Mouse (Mus musculus): ENCODE data around the gene Gramd1a. TPM values are rescaled to one million over a fixed set of nuclear protein-coding genes. Genes with fewer than 3 reads are reported as not detected.

Gramd1a gene
- polyA plus RNA-seq, 1 experiment = 64.9 TPM

DNA sequence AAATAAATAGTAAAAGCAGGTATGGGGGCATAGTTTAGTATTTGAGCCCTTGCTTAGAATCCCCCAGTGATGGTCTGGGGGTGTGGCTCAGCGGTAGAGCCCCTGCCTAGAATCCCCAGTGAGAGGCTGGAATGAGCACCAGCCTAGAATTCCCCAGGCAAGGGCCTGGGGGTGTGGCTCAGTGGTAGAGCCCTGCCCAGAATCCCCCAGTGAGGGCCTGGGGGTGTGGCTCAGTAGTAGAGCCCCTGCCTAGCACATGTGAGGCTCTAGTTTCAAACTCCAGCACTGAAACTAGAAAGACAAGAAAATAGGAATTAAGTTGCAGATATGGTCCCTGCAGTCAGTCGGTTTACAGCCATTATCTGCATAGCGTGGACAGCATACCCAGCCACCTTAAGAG is 6.1 kb upstream of the Gramd1a start:
- no peak overlapping the region for H3K4me3 ChIP-seq (ENCODE audit: low read depth, low read length)
- peaks cover 5% of the 10 kb centered on the region; the same call in 1 of the 2 replicates for H3K4me1 ChIP-seq (ENCODE audit: control insufficient read depth, insufficient read depth, insufficient read length, low read length)
- no peak for TF ChIP-seq POLR2A (IDR thresholded peaks at IDR 0.05; ENCODE audit: low read depth, low read length)
- no peak for TF ChIP-seq CTCF (IDR thresholded peaks at IDR 0.05; ENCODE audit: extremely low read depth, insufficient read length, insufficient replicate concordance, low read depth, low read length)
- peak overlapping the region; percentile 43; the same call in 1 of the 2 replicates for H3K27ac ChIP-seq (ENCODE audit: insufficient read depth, low read depth, low read length)
- H3K36me3 ChIP-seq (ENCODE audit: control insufficient read depth, insufficient read depth, low read length) = no peaks in the 10 kb centered on the region
- no peaks in the 10 kb centered on the region for H3K27me3 ChIP-seq (ENCODE audit: control insufficient read depth, insufficient read depth, low read length)
- WGBS = 60% methylated on average over 3 of the region's 3 CpGs

DNA sequence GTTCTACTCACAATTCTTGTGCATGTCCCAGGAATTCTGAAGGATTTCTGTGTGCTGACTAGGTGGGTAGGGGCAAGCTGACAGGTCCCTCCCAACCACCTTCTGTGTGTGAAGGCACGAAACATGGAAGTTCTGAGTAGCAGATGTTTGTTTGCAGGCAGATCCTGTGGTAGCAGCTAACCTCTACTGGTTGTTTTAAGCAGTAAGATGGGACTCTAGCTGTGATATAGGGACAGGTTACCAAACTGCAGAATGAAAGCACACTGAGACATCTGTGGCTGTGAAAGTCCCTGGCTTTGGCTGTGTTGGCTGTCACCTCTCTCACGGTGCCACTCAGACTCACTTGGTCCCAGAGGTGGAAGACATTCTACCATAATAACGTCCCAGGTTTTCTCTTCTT is 5.5 kb upstream of the Gramd1a start:
- Histone ChIP-seq H3K27me3 (ENCODE audit: control insufficient read depth, insufficient read depth, low read length) (no peaks in the 10 kb centered on the region), H3K27ac (ENCODE audit: insufficient read depth, low read depth, low read length) (peak overlapping the region; percentile 61), H3K36me3 (ENCODE audit: control insufficient read depth, insufficient read depth, low read length) (no peaks in the 10 kb centered on the region), H3K4me1 (ENCODE audit: control insufficient read depth, insufficient read depth, insufficient read length, low read length) (peaks cover 5% of the 10 kb centered on the region; the same call in 1 of the 2 replicates), H3K4me3 (ENCODE audit: low read depth, low read length) (no peak overlapping the region)
- TF ChIP-seq POLR2A (IDR thresholded peaks at IDR 0.05; ENCODE audit: low read depth, low read length) (no peak), CTCF (IDR thresholded peaks at IDR 0.05; ENCODE audit: extremely low read depth, insufficient read length, insufficient replicate concordance, low read depth, low read length) (no peak)
- 78% methylated on average over 3 of the region's 3 CpGs for WGBS

DNA sequence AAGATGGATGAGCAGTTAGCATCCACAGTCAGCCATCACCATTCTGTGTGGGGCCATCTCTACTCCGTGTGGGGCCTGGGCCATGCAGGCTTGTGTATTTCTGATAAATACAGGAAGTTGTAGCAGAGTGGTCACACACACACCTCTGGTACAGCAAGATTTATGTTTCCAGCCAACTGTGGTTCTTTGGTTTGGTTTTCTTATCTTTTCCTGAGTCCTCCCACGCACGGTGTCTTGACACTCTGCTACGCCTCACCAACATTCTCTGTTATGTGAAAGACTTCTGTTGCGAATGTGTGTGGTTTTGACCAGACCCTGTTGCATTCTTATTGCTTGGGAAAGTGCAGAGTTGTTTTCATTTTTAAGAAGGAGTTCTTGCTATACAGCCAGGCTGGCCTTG is 5.1 kb upstream of the Gramd1a start:
- Histone ChIP-seq H3K4me3 (ENCODE audit: low read depth, low read length) (no peak overlapping the region), H3K4me1 (ENCODE audit: control insufficient read depth, insufficient read depth, insufficient read length, low read length) (peaks cover 8% of the 10 kb centered on the region; the same call in 1 of the 2 replicates), H3K36me3 (ENCODE audit: control insufficient read depth, insufficient read depth, low read length) (no peaks in the 10 kb centered on the region), H3K27me3 (ENCODE audit: control insufficient read depth, insufficient read depth, low read length) (no peaks in the 10 kb centered on the region), H3K27ac (ENCODE audit: insufficient read depth, low read depth, low read length) (peak overlapping the region; percentile 61)
- TF ChIP-seq CTCF (IDR thresholded peaks at IDR 0.05; ENCODE audit: extremely low read depth, insufficient read length, insufficient replicate concordance, low read depth, low read length) (no peak), POLR2A (IDR thresholded peaks at IDR 0.05; ENCODE audit: low read depth, low read length) (no peak)
- 60% methylated on average over 5 of the region's 5 CpGs for WGBS

DNA sequence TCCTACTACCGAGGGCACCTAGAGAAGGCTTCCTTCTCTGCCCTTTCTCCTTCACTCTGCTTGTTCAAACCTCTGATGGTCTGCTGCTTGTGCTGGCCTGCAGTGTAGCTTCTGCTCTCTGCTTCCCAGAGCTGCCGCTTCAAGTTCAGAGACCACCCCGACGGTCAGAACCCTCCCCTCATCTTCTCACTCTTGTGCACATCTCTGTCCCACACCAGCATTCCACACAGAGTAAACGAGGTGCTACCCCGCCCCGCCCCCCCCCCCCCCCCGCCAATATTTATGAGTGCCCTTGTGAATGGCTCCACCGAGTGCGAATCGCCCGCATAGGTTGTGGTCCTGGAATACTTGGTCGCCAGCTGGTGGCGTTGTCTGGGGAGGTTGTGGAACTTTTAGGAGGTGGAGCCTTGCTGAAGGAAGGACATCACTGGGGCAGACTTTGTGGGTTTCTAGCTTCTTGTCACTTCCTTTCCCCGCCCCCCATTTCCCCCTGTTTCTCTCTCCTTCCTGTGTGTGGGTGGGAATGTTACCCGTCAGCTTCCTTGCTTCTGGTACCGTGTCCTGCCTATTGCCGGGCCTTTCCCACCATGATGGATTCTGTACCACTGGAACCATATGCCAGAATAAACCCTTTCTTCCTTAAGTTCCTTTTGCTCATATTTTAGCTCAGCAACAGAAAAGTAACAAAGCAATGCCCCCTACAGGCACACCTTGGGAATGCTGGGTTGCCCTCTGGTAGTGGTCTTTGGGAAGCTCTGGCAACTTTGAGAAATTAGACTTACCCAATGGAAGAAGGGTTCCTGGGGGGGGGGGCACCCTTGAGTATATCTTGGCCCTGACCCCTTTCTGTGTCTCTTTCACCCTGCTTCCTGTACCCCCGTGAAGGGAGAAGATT is 585 bp upstream of the Gramd1a start:
- H3K36me3 ChIP-seq (ENCODE audit: control insufficient read depth, insufficient read depth, low read length) = no peaks in the 10 kb centered on the region
- 41% methylated on average over 19 of the region's 19 CpGs for WGBS
- peaks cover 8% of the 10 kb centered on the region; the same call in 1 of the 2 replicates for H3K4me1 ChIP-seq (ENCODE audit: control insufficient read depth, insufficient read depth, insufficient read length, low read length)
- TF ChIP-seq POLR2A (IDR thresholded peaks at IDR 0.05; ENCODE audit: low read depth, low read length) (no peak), CTCF (IDR thresholded peaks at IDR 0.05; ENCODE audit: extremely low read depth, insufficient read length, insufficient replicate concordance, low read depth, low read length) (no peak)
- peak overlapping the region; percentile 68 for H3K27ac ChIP-seq (ENCODE audit: insufficient read depth, low read depth, low read length)
- H3K27me3 ChIP-seq (ENCODE audit: control insufficient read depth, insufficient read depth, low read length) = no peaks in the 10 kb centered on the region
- peak overlapping the region; percentile 6 for H3K4me3 ChIP-seq (ENCODE audit: low read depth, low read length)

DNA sequence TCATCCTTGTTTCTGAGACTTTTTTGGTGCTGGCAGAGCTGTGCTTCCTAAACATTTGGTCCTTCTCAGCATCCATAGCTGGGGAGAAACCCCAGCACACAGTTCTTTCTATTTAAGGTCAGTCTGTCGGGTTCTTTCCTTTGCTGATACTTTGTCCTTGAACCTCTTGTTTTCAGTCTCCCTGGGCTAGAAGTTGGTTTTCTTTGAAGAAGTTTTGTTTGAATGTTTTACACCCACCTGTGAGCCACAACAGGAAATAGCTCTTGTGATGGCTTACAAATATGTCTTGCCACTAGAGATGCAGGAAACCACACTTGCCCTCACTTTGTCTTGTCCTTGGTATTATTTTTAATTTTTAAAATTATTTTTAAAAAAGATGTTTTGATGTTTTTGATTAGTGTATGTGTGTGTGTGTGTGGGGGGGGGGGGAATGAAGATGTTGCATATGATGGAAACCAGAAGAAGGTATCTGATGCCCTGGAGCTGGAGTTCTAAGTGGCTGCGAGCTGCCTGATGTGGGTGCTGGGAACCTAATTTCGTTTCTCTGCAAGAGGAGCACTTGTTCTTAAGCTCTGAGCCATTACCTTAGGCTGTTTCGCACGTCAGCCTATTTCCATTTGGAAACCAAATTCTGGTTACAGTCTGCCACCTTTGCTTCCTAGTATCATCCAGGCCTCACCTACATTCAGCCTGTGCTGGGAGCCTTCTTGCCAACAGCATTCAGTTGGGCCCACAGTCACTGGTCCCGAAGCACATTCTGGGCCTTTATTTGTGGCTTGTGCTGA is 2.0 kb downstream of the Gramd1a start:
- peaks cover 8% of the 10 kb centered on the region; the same call in 1 of the 2 replicates for H3K4me1 ChIP-seq (ENCODE audit: control insufficient read depth, insufficient read depth, insufficient read length, low read length)
- TF ChIP-seq CTCF (IDR thresholded peaks at IDR 0.05; ENCODE audit: extremely low read depth, insufficient read length, insufficient replicate concordance, low read depth, low read length) (no peak), POLR2A (IDR thresholded peaks at IDR 0.05; ENCODE audit: low read depth, low read length) (no peak)
- no peaks in the 10 kb centered on the region for H3K27me3 ChIP-seq (ENCODE audit: control insufficient read depth, insufficient read depth, low read length)
- H3K4me3 ChIP-seq (ENCODE audit: low read depth, low read length) = no peak overlapping the region
- no peaks in the 10 kb centered on the region for H3K36me3 ChIP-seq (ENCODE audit: control insufficient read depth, insufficient read depth, low read length)
- H3K27ac ChIP-seq (ENCODE audit: insufficient read depth, low read depth, low read length) = peak overlapping the region; percentile 83
- WGBS = 84% methylated on average over 6 of the region's 6 CpGs

DNA sequence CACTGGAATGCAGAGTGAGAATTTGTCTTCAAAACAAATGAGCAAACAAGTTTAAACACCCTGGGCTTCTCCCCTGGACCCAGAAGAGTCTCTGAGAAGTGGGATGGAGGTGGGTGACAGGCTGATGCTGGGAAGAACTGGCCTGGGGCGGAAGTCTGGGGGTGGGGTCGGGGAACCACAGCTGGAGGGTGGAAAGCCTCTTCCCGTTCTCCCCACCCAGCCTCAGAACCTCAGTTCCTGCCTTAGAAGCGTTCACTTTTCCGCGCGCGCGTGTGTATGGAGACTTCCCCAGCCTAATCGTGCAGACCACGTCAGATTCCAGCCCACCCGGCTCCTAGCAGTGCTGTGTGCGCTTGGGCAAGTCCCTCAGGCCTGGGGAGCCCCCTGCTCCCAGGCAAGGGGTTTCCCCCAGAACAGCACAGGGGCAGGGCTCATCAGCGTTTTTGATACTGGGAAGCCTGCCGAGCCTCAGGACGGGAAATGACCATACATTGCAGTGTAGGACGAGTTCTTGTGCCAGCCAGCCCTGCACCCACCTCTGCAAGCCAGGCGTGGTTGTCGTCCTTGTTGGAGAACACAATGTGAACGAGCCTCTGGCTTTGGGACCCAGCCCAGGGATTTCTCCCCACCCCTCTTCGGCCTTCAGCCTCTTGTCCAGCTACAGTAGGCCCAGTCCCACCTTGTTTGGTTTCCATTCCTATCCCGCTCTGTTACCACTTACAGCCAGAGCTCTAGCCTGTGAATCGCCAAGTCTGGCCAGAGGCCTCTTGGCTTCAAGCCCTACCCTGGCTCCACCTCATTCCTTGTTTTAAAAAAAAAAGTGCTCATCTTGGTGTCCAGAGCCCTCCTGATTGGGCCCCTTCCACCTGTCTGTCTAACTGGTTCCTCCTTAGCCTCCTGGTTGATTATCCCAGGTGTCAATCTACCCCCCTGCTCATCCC is 4.1 kb downstream of the Gramd1a start:
- no peaks in the 10 kb centered on the region for H3K27me3 ChIP-seq (ENCODE audit: control insufficient read depth, insufficient read depth, low read length)
- H3K27ac ChIP-seq (ENCODE audit: insufficient read depth, low read depth, low read length) = peak overlapping the region; percentile 91
- no peaks in the 10 kb centered on the region for H3K36me3 ChIP-seq (ENCODE audit: control insufficient read depth, insufficient read depth, low read length)
- peaks cover 13% of the 10 kb centered on the region for H3K4me1 ChIP-seq (ENCODE audit: control insufficient read depth, insufficient read depth, insufficient read length, low read length)
- peak overlapping the region; percentile 67 for H3K4me3 ChIP-seq (ENCODE audit: low read depth, low read length)
- WGBS = 62% methylated on average over 23 of the region's 23 CpGs
- TF ChIP-seq CTCF (IDR thresholded peaks at IDR 0.05; ENCODE audit: extremely low read depth, insufficient read length, insufficient replicate concordance, low read depth, low read length) (no peak), POLR2A (IDR thresholded peaks at IDR 0.05; ENCODE audit: low read depth, low read length) (no peak)

All from small intestine, adult 2 months (tissue).